In the genomic region with DNA sequence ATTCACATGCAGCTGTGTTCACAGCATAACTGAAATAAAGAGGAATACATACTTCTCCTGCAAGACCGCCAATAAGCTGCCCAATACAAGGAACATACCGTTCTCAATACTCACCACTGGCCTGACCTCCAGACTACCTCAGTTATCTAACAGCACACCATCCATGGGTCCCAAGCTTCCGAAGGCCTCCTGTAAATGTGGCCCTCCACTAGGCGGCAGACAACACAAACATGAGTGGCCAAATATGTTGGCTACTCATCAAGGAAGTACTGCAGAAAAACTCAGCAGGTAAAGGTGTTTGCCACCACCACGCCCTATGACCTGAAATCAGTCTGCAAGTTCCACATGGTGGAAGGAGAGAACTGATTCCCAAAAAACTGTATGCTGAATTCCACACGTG, we compare ENCODE assay signal across 22 mouse cellular contexts. TPM values are rescaled to one million over a fixed set of nuclear protein-coding genes. Genes with fewer than 3 reads are reported as not detected.
DNase-seq lines count a peak whose midpoint lies in the region; ATAC-seq and TF ChIP-seq lines count a peak whose summit lies in the region.
"Had no signal": no experiment of that assay in that cellular context is flagged by ENCODE, and none has a peak within 500 bp of the region (broad histone marks: within the 10 kb centered on the region; RNA-seq: fewer than 3 reads in every experiment).

No protein-coding gene starts in this region.

- H3K27ac ChIP-seq in heart, postnatal 0 days (ENCODE audit: low read depth): no peak overlapping the region
- no peak overlapping the region for H3K27ac ChIP-seq in layer of hippocampus, adult 2 months
- H3K27ac ChIP-seq in midbrain, postnatal 0 days (ENCODE audit: low read depth, low read length): no peak overlapping the region
- no peak overlapping the region for H3K27ac ChIP-seq in midbrain, embryonic 10.5 days (replicated peaks)
- no peak overlapping the region for H3K27ac ChIP-seq in stomach, embryonic 14.5 days (ENCODE audit: low read length)
- H3K27ac ChIP-seq in left cerebral cortex, adult 2 months: no peak overlapping the region
- H3K27ac ChIP-seq: forebrain, embryonic 13.5 days; heart, embryonic 10.5 days; liver, embryonic 15.5 days had no signal

- no peak for ATAC-seq in heart, postnatal 0 days (ENCODE audit: insufficient read depth, low read depth)
- ATAC-seq in midbrain, postnatal 0 days (ENCODE audit: low FRiP score): no peak
- peak; percentile 53; the same call in 1 of the 2 replicates for ATAC-seq in stomach, embryonic 14.5 days (ENCODE audit: insufficient number of reproducible peaks, insufficient read depth, low FRiP score, low read depth)
- ATAC-seq: inflammation-experienced regulatory T-cells, adult 6 months had no signal

- intact Hi-C loops in heart, postnatal 10 days (cut with DNase I): no loop called here
- intact Hi-C loops in left cerebral cortex, adult 2 months (cut with DNase I): no loop called here

- H3K36me3 ChIP-seq in heart, postnatal 0 days (replicated peaks; ENCODE audit: control insufficient read depth, insufficient read depth, low read length): no peaks in the 10 kb centered on the region
- no peaks in the 10 kb centered on the region for H3K36me3 ChIP-seq in midbrain, postnatal 0 days (ENCODE audit: insufficient read depth, low read length)
- H3K36me3 ChIP-seq in midbrain, embryonic 10.5 days: no peaks in the 10 kb centered on the region
- no peaks in the 10 kb centered on the region for H3K36me3 ChIP-seq in stomach, embryonic 14.5 days (ENCODE audit: control insufficient read depth, insufficient read depth, low read length)
- H3K36me3 ChIP-seq: G1E; heart, embryonic 10.5 days; liver, embryonic 15.5 days had no signal

- H3K4me3 ChIP-seq in heart, postnatal 0 days (ENCODE audit: low read depth, low read length): no peak overlapping the region
- no peak overlapping the region for H3K4me3 ChIP-seq in layer of hippocampus, adult 2 months
- no peak overlapping the region for H3K4me3 ChIP-seq in midbrain, postnatal 0 days (ENCODE audit: low read depth, low read length)
- H3K4me3 ChIP-seq in midbrain, embryonic 10.5 days: no peak overlapping the region
- H3K4me3 ChIP-seq in stomach, embryonic 14.5 days (ENCODE audit: low read depth, low read length): no peak overlapping the region
- no peak overlapping the region for H3K4me3 ChIP-seq in left cerebral cortex, adult 2 months
- H3K4me3 ChIP-seq: forebrain, embryonic 13.5 days; heart, embryonic 10.5 days; liver, embryonic 15.5 days; megakaryocyte, embryonic 14.5 days had no signal

- TF ChIP-seq EP300 in heart, postnatal 0 days (IDR thresholded peaks at IDR 0.05; ENCODE audit: low read depth): no peak

- no peaks in the 10 kb centered on the region for H3K27me3 ChIP-seq in heart, postnatal 0 days (ENCODE audit: control insufficient read depth, insufficient read depth, low read length)
- H3K27me3 ChIP-seq in midbrain, postnatal 0 days (ENCODE audit: insufficient read depth, low read length): no peaks in the 10 kb centered on the region
- H3K27me3 ChIP-seq in midbrain, embryonic 10.5 days (ENCODE audit: low read depth, poor library complexity, severe bottlenecking): no peaks in the 10 kb centered on the region
- no peaks in the 10 kb centered on the region for H3K27me3 ChIP-seq in stomach, embryonic 14.5 days (ENCODE audit: control insufficient read depth, insufficient read depth, low read length)
- H3K27me3 ChIP-seq: liver, embryonic 15.5 days; megakaryocyte, embryonic 14.5 days had no signal

- 63% methylated on average over 6 of the region's 6 CpGs for WGBS in heart, postnatal 0 days
- WGBS in midbrain, postnatal 0 days: 85% methylated on average over 6 of the region's 6 CpGs
- 73% methylated on average over 6 of the region's 6 CpGs for WGBS in midbrain, embryonic 10.5 days
- 76% methylated on average over 6 of the region's 6 CpGs for WGBS in stomach, embryonic 14.5 days

- no peaks in the 10 kb centered on the region for H3K9me3 ChIP-seq in heart, postnatal 0 days (replicated peaks; ENCODE audit: control insufficient read depth, low read length)
- H3K9me3 ChIP-seq in midbrain, postnatal 0 days (ENCODE audit: low read length): no peaks in the 10 kb centered on the region
- no peaks in the 10 kb centered on the region for H3K9me3 ChIP-seq in midbrain, embryonic 10.5 days (replicated peaks)
- no peaks in the 10 kb centered on the region for H3K9me3 ChIP-seq in stomach, embryonic 14.5 days (ENCODE audit: control insufficient read depth, low read depth, low read length)
- H3K9me3 ChIP-seq: forebrain, embryonic 13.5 days; heart, embryonic 10.5 days; liver, embryonic 15.5 days; megakaryocyte, embryonic 14.5 days had no signal

- DNase-seq in heart, postnatal 0 days (ENCODE audit: low spot score): no peak
- DNase-seq in heart, postnatal 10 days: no peak
- no peak for DNase-seq in layer of hippocampus, adult 2 months (ENCODE audit: low spot score in 2 of 2)
- no peak for DNase-seq in layer of hippocampus, postnatal 14 days (ENCODE audit: low spot score in 2 of 2)
- DNase-seq in midbrain, postnatal 0 days (ENCODE audit: low spot score): no peak
- DNase-seq in midbrain, embryonic 10.5 days (ENCODE audit: low spot score): no peak
- DNase-seq in left cerebral cortex, adult 2 months (ENCODE audit: extremely low spot score in 1 of 2, low spot score in 2 of 2): no peak
- DNase-seq: adrenal gland, postnatal 10 days; cerebellum, adult 8-10 months; thymus, postnatal 14 days had no signal

- TF ChIP-seq CTCF in heart, postnatal 0 days (IDR thresholded peaks at IDR 0.05; ENCODE audit: low read depth): peak; percentile 56
- peak; percentile 36; the same call in 1 of the 2 replicates for TF ChIP-seq CTCF in layer of hippocampus, adult 2 months (conservative IDR thresholded peaks at IDR 0.05)
- peak; percentile 41; the same call in 1 of the 2 replicates for TF ChIP-seq CTCF in midbrain, postnatal 0 days (IDR thresholded peaks at IDR 0.05)
- TF ChIP-seq CTCF in left cerebral cortex, adult 2 months (IDR thresholded peaks at IDR 0.05): no peak; the same call in 1 of the 2 replicates

- no peaks in the 10 kb centered on the region for H3K4me1 ChIP-seq in heart, postnatal 0 days (ENCODE audit: control insufficient read depth, insufficient read depth)
- no peaks in the 10 kb centered on the region; the same call in none of the 2 replicates for H3K4me1 ChIP-seq in midbrain, postnatal 0 days (ENCODE audit: insufficient read depth, low read length)
- H3K4me1 ChIP-seq in midbrain, embryonic 10.5 days: peaks cover 16% of the 10 kb centered on the region
- peaks cover 2% of the 10 kb centered on the region; the same call in 1 of the 2 replicates for H3K4me1 ChIP-seq in stomach, embryonic 14.5 days (ENCODE audit: control insufficient read depth, insufficient read depth, low read length)
- H3K4me1 ChIP-seq: liver, embryonic 15.5 days; megakaryocyte, embryonic 14.5 days had no signal

- H3K9ac ChIP-seq in heart, postnatal 0 days (replicated peaks; ENCODE audit: low read depth, low read length): no peak overlapping the region
- no peak overlapping the region for H3K9ac ChIP-seq in midbrain, postnatal 0 days (replicated peaks; ENCODE audit: low read length, poor library complexity, severe bottlenecking)
- H3K9ac ChIP-seq in stomach, embryonic 14.5 days (replicated peaks; ENCODE audit: low read depth, low read length): no peak overlapping the region
- H3K9ac ChIP-seq: forebrain, embryonic 13.5 days; liver, embryonic 15.5 days had no signal

- H3K4me2 ChIP-seq in heart, postnatal 0 days (ENCODE audit: low read depth, low read length): no peak overlapping the region
- H3K4me2 ChIP-seq in midbrain, postnatal 0 days (ENCODE audit: low read depth, low read length, poor library complexity, severe bottlenecking): no peak overlapping the region
- no peak overlapping the region for H3K4me2 ChIP-seq in stomach, embryonic 14.5 days (replicated peaks; ENCODE audit: low read depth, low read length)
- H3K4me2 ChIP-seq: forebrain, embryonic 13.5 days; liver, embryonic 15.5 days had no signal

RNA-seq across cellular contexts. Expression of gene Tas2r134, which starts 38.4 kb away (rescaled TPM):
- not detected in 2 replicates for total RNA-seq in heart, postnatal 0 days (2014; rRNA removed; ENCODE audit: low replicate concordance)
- not detected in 2 replicates for polyA plus RNA-seq in heart, postnatal 0 days (2015; fragmentation: Nextera tagmentation; extraction: Ambion mirVana)
- not detected for total RNA-seq in heart, postnatal 10 days (2021)
- total RNA-seq in layer of hippocampus, adult 2 months (2021): not detected
- total RNA-seq in layer of hippocampus, postnatal 14 days (2021): not detected
- not detected in 2 replicates for total RNA-seq in midbrain, postnatal 0 days (2014; rRNA removed)
- polyA plus RNA-seq in midbrain, postnatal 0 days (2015; fragmentation: Nextera tagmentation; extraction: Ambion mirVana): not detected in 2 replicates
- polyA plus RNA-seq in midbrain, embryonic 10.5 days (2016; fragmentation: Nextera tagmentation; extraction: Ambion mirVana): not detected in 2 replicates
- not detected in 2 replicates for polyA plus RNA-seq in stomach, embryonic 14.5 days (2014; fragmentation: Nextera tagmentation; extraction: Ambion mirVana)
- total RNA-seq in left cerebral cortex, adult 2 months (2021): not detected
- total RNA-seq: adrenal gland, postnatal 10 days; G1E; gastrocnemius, adult 8-10 months; hematopoietic stem cell, adult 5-6 weeks; layer of hippocampus, postnatal 10 days; left cerebral cortex, postnatal 36 days had no signal
- polyA plus RNA-seq: forebrain, embryonic 13.5 days; G1E; heart, embryonic 10.5 days; inflammation-experienced regulatory T-cells, adult 6 months; liver, embryonic 15.5 days; neural tube, embryonic 14.5 days had no signal
